Comparison of ENCODE assay signal across 19 mouse cellular contexts in the genomic region with DNA sequence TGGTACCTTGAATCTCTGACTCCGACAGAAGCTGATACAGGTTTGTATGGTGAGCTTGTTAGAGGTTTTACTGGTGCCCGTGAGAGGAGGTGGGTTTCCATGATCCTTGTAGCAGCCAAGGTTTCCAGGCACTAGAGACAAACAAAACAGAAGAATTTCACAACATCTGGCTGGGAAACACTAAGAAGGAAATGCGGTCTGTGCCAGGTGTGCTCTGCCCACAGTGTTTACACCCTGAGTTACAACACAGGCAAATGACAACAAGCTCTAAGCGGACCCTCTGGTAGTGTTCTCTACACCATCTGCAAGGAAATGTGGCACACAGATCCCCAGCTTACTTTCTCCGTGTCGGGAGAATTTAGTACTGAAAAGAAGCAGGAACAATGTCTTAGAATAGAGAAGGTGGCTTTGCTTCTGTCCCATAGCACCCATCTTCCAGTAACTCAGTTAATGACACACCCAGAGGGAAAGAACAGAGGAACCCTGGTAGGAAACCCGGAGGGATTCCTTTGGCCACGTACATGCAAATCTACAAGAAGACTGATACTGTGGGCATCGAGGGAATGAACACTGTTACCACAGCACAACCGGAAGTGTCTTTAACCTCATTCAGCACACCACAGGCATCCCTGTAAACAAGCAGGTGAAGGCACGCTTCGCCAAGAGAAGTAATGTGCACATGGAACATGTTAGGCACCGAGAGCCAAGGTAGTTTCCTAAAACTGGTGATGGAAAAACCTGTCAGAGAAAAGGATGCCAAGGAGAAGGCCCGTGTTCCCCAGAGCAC. TPM values are rescaled to one million over a fixed set of nuclear protein-coding genes. Genes with fewer than 3 reads are reported as not detected.
A peak's percentile ranks its signal among the peaks of the same experiment; 100 is the strongest.
DNase-seq lines count a peak whose midpoint lies in the region; ATAC-seq lines count a peak whose summit lies in the region.
"Had no signal": no experiment of that assay in that cellular context is flagged by ENCODE, and none has a peak within 500 bp of the region (broad histone marks: within the 10 kb centered on the region; RNA-seq: fewer than 3 reads in every experiment).

No protein-coding gene starts in this region.

- 86% methylated on average over 14 of the region's 14 CpGs for WGBS in intestine, embryonic 15.5 days

- H3K4me1 ChIP-seq in intestine, embryonic 15.5 days (replicated peaks) = no peaks in the 10 kb centered on the region
- H3K4me1 ChIP-seq: limb, embryonic 15.5 days had no signal

- no peaks in the 10 kb centered on the region for H3K9me3 ChIP-seq in intestine, embryonic 15.5 days
- H3K9me3 ChIP-seq: embryonic facial prominence, embryonic 13.5 days; heart, embryonic 12.5 days; limb, embryonic 15.5 days; midbrain, embryonic 13.5 days had no signal

- no peaks in the 10 kb centered on the region for H3K27me3 ChIP-seq in intestine, embryonic 15.5 days (replicated peaks)
- H3K27me3 ChIP-seq: CH12.LX; embryonic facial prominence, embryonic 13.5 days; heart, embryonic 12.5 days; limb, embryonic 15.5 days had no signal

- peak; percentile 31 for DNase-seq in lung, postnatal 25 days (ENCODE audit: low spot score)
- DNase-seq in lung, postnatal 4 days = no peak
- peak; percentile 16 to 43 for DNase-seq in thymus, postnatal 36 days
- DNase-seq in testis, postnatal 10 days (ENCODE audit: low spot score) = no peak
- DNase-seq in right cerebral cortex, adult 18-20 months = no peak
- DNase-seq: adrenal gland, postnatal 36 days; cerebellum, adult 8-10 months; gastrocnemius, postnatal 14 days; heart, postnatal 36 days; spleen, adult 18-20 months had no signal

- H3K4me3 ChIP-seq in intestine, embryonic 15.5 days (replicated peaks) = no peak overlapping the region
- H3K4me3 ChIP-seq: embryonic facial prominence, embryonic 13.5 days; heart, embryonic 12.5 days; limb, embryonic 15.5 days; midbrain, embryonic 13.5 days; myocyte had no signal

- H3K9ac ChIP-seq in intestine, embryonic 15.5 days = no peak overlapping the region
- H3K9ac ChIP-seq: embryonic facial prominence, embryonic 13.5 days; heart, embryonic 12.5 days; limb, embryonic 15.5 days; midbrain, embryonic 13.5 days had no signal

- peak; percentile 27 for ATAC-seq in common myeloid progenitor, adult 5-6 weeks (replicated peaks; ENCODE audit: low read depth, poor library complexity, severe bottlenecking)
- ATAC-seq in megakaryocyte progenitor cell, adult 5-6 weeks (replicated peaks; ENCODE audit: poor library complexity) = 0 out of 2 replicates have a peak, but pooled peaks have one; percentile 47
- ATAC-seq in intestine, embryonic 15.5 days = no peak
- ATAC-seq: midbrain, embryonic 13.5 days had no signal

- H3K4me2 ChIP-seq in intestine, embryonic 15.5 days (replicated peaks) = no peak overlapping the region
- H3K4me2 ChIP-seq: embryonic facial prominence, embryonic 13.5 days; heart, embryonic 12.5 days; limb, embryonic 15.5 days; midbrain, embryonic 13.5 days had no signal

- H3K36me3 ChIP-seq in intestine, embryonic 15.5 days = no peaks in the 10 kb centered on the region
- H3K36me3 ChIP-seq: midbrain, embryonic 13.5 days had no signal

- H3K27ac ChIP-seq in intestine, embryonic 15.5 days = no peak overlapping the region
- H3K27ac ChIP-seq: embryonic facial prominence, embryonic 13.5 days; limb, embryonic 15.5 days; midbrain, embryonic 13.5 days had no signal

RNA-seq across cellular contexts. Expression of a gene that starts 45.8 kb away (rescaled TPM):
- total RNA-seq in common myeloid progenitor, adult 5-6 weeks (2017) = 1.3 and 2.8 TPM in 2 replicates
- 2.0 and 3.2 TPM in 2 replicates for total RNA-seq in megakaryocyte progenitor cell, adult 5-6 weeks (2015)
- 1.9 and 2.1 TPM in 2 replicates for total RNA-seq in megakaryocyte progenitor cell, adult 5-6 weeks (2017)
- polyA plus RNA-seq in intestine, embryonic 15.5 days (2015; fragmentation: Nextera tagmentation; extraction: Ambion mirVana) = 10.4 and 11.7 TPM in 2 replicates

Comparison
In these comparisons a context has a peak if more than half of its experiments do, and no peak if none do; other contexts are left out.
1. DNase-seq: peak in lung, postnatal 25 days (single experiment) and thymus, postnatal 36 days (2 of 2); none in lung, postnatal 4 days (0 of 2), testis, postnatal 10 days (single experiment) and right cerebral cortex, adult 18-20 months (single experiment).